Mouse (Mus musculus) ES-E14 (cell line): ENCODE measurements around the gene Prpf18. TPM values are rescaled to one million over a fixed set of nuclear protein-coding genes. Genes with fewer than 3 reads are reported as not detected.

Experiments
- DNase-seq: peaks from one replicate; pipeline ENCODE4 v3.0.0-alpha.2; 2013; ENCODE audit warnings: low read depth, low spot score
- H3K27ac ChIP-seq: 2 replicates; pipeline ENCODE4 v1.5.1; 2012; ENCODE audit warnings: low read depth, mild to moderate bottlenecking, low read length, moderate library complexity, mixed read lengths; ENCODE audit not compliant: poor library complexity, insufficient read depth, severe bottlenecking
- H3K36me3 ChIP-seq: 2 replicates; pipeline ENCODE4 v1.6.1; 2012; ENCODE audit warnings: mild to moderate bottlenecking, low read length, moderate library complexity, mixed read lengths; ENCODE audit not compliant: control insufficient read depth, poor library complexity, insufficient read depth, severe bottlenecking
- H3K4me1 ChIP-seq, 2 experiments: fragments of 150-350 bp in 1 of 2; sonication (generic) in 1 of 2; 2 replicates each; pipeline ENCODE4 v1.6.1; 2012; ENCODE audit warnings: low read length in 2 of 2, mild to moderate bottlenecking in 1 of 2, mixed read lengths in 1 of 2; ENCODE audit not compliant: control insufficient read depth in 2 of 2, insufficient read depth in 2 of 2, poor library complexity in 1 of 2
- H3K4me3 ChIP-seq, 2 experiments: fragments of 150-350 bp in 1 of 2; sonication (generic) in 1 of 2; 2 replicates each; pipeline ENCODE4 v1.5.1; 2012; ENCODE audit warnings: low read length in 2 of 2, low read depth in 1 of 2, mild to moderate bottlenecking in 1 of 2, mixed read lengths in 1 of 2; ENCODE audit not compliant: insufficient read depth in 1 of 2, poor library complexity in 1 of 2, severe bottlenecking in 1 of 2
- H3K9ac ChIP-seq: 2 replicates; pipeline ENCODE4 v1.6.1; 2012; ENCODE audit warnings: low read depth, mild to moderate bottlenecking, low read length, mixed read lengths; ENCODE audit not compliant: poor library complexity, insufficient read depth, severe bottlenecking
- H3K9me3 ChIP-seq: fragments of 150-350 bp; sonication (generic); 2 replicates; pipeline ENCODE4 v1.6.1; 2012; ENCODE audit warnings: low read depth, mild to moderate bottlenecking, low read length; ENCODE audit not compliant: control insufficient read depth, insufficient read depth
- CHD2 ChIP-seq: IDR thresholded peaks from 2 replicates; pipeline ENCODE4 v1.6.1; 2014; ENCODE audit warnings: mild to moderate bottlenecking, low read depth, low read length, inconsistent platforms
- HCFC1 ChIP-seq: IDR thresholded peaks from 2 replicates; pipeline ENCODE4 v1.6.1; 2012; ENCODE audit warnings: low read length, inconsistent platforms, borderline replicate concordance; ENCODE audit not compliant: insufficient read depth
- MAFK ChIP-seq: IDR thresholded peaks from 2 replicates; pipeline ENCODE4 v1.6.1; 2014; ENCODE audit warnings: mild to moderate bottlenecking, low read depth, low read length, inconsistent platforms; ENCODE audit not compliant: insufficient read depth
- ZC3H11A ChIP-seq: IDR thresholded peaks from 2 replicates; pipeline ENCODE4 v1.6.1; 2012; ENCODE audit warnings: low read depth, mild to moderate bottlenecking, inconsistent platforms, low read length, borderline replicate concordance
- ZNF384 ChIP-seq: IDR thresholded peaks from 2 replicates; pipeline ENCODE4 v1.6.1; 2012; ENCODE audit warnings: low read depth, low read length, inconsistent platforms
- in situ Hi-C, 2 experiments: fragments of 600-800 bp; cut with MboI; formaldehyde crosslinking; loops; one replicate each; pipeline ENCODE4 v1.15.1; 2025; ENCODE audit warnings: low sequenced_read_pairs in 2 of 2, inconsistent platforms in 1 of 2; ENCODE audit not compliant: unreplicated experiment in 2 of 2
- total RNA-seq: library from RNA; depleted of rRNA; stranded (reverse); fragments of 300-350 nt; gene quantifications from 2 replicates; pipeline ENCODE4 v1.2.3, GENCODE M21; 2012

The Prpf18 gene
- total RNA-seq, 1 experiment, result 22.9 TPM

GRCm38 (mm10) chr2:4580666-4581065 is 71.2 kb downstream of the Prpf18 start:
- in situ Hi-C loops, result no loop called here
- H3K9ac ChIP-seq, result no peak overlapping the region
- no peaks in the 10 kb centered on the region for H3K9me3 ChIP-seq
- H3K4me1 ChIP-seq, result peaks cover 6 to 9% of the 10 kb centered on the region in 2 experiments; a peak in 3 of 4 replicates
- TF ChIP-seq ZC3H11A (no peak), HCFC1 (no peak), ZNF384 (no peak), MAFK (no peak), CHD2 (no peak)
- DNase-seq, result no peak
- no peak overlapping the region for H3K27ac ChIP-seq
- H3K4me3 ChIP-seq, result no peak overlapping the region
- H3K36me3 ChIP-seq, result no peaks in the 10 kb centered on the region; the same call in 1 of the 2 replicates

- Histone ChIP-seq H3K27ac (no peak overlapping the region), H3K36me3 (no peaks in the 10 kb centered on the region; the same call in 1 of the 2 replicates)
Measured at GRCm38 (mm10) chr2:4579357-4580068, 72.4 kb downstream of the Prpf18 start.

GRCm38 (mm10) chr2:4578291-4578690 is 73.6 kb downstream of the Prpf18 start:
- in situ Hi-C loops, result no loop called here
- no peaks in the 10 kb centered on the region for H3K9me3 ChIP-seq
- peaks cover 15 to 28% of the 10 kb centered on the region in 2 experiments for H3K4me1 ChIP-seq
- no peak overlapping the region for H3K4me3 ChIP-seq
- no peak for TF ChIP-seq MAFK
- no peak for TF ChIP-seq ZNF384
- no peak for TF ChIP-seq CHD2
- no peak for TF ChIP-seq HCFC1
- TF ChIP-seq ZC3H11A, result no peak
- H3K36me3 ChIP-seq, result no peaks in the 10 kb centered on the region; the same call in 1 of the 2 replicates
- no peak overlapping the region for H3K27ac ChIP-seq
- no peak overlapping the region for H3K9ac ChIP-seq
- DNase-seq, result no peak

More at GRCm38 (mm10) chr2:4579357-4580068, 72.4 kb downstream of the Prpf18 start:
- DNase-seq, result no peak
- no peak overlapping the region for H3K9ac ChIP-seq
- peaks cover 9 to 18% of the 10 kb centered on the region in 2 experiments; a peak in 3 of 4 replicates for H3K4me1 ChIP-seq
- in situ Hi-C loops, result no loop called here
- TF ChIP-seq HCFC1, result no peak
- no peak for TF ChIP-seq ZNF384
- no peak for TF ChIP-seq ZC3H11A
- TF ChIP-seq MAFK, result no peak
- TF ChIP-seq CHD2, result no peak
- no peaks in the 10 kb centered on the region for H3K9me3 ChIP-seq
- no peak overlapping the region for H3K4me3 ChIP-seq

- in situ Hi-C loops, result no loop called here
Measured at GRCm38 (mm10) chr2:4575975-4576374, 75.9 kb downstream of the Prpf18 start.

More at GRCm38 (mm10) chr2:4575975-4576374, 75.9 kb downstream of the Prpf18 start:
- Histone ChIP-seq H3K9me3 (no peaks in the 10 kb centered on the region), H3K36me3 (peaks cover 3% of the 10 kb centered on the region; the same call in 1 of the 2 replicates), H3K4me1 (peaks cover 17 to 36% of the 10 kb centered on the region in 2 experiments), H3K4me3 (no peak overlapping the region), H3K9ac (no peak overlapping the region), H3K27ac (no peak overlapping the region)
- no peak for DNase-seq
- TF ChIP-seq CHD2, result no peak
- no peak for TF ChIP-seq MAFK
- no peak for TF ChIP-seq HCFC1
- no peak for TF ChIP-seq ZC3H11A
- no peak for TF ChIP-seq ZNF384
